Mouse (Mus musculus): ENCODE measurements around the gene Atxn2. TPM values are rescaled to one million over a fixed set of nuclear protein-coding genes. Genes with fewer than 3 reads are reported as not detected.

Gene Atxn2
- polyA plus RNA-seq, 1 experiment from 2014 or later: 30.0 TPM

DNA sequence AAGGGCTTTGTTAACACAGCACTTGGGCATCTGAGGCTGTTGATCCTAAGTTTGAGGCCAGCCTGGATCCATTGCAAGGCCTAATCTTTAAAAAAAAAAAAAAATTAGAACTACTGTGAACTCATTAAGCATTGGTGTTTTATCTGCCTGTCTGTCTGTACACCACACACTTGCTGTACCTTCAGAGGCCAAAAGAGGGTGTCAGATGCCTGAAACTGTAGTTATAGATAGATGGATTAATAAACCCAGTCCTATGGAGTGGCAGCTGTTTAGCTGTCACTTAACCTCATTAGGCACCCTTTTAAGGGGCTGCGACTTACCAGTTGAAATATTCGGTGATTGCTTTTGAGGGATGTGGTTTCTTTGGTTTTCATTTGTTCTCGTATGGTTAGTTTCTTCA, 84.7 kb downstream of the Atxn2 start:
- H3K9ac ChIP-seq (ENCODE audit: low read length): no peak overlapping the region
- 83% methylated on average over 3 of the region's 3 CpGs for whole genome bisulfite sequencing
- H3K4me2 ChIP-seq (ENCODE audit: low read depth, low read length): no peak overlapping the region
- no peak for ATAC-seq (ENCODE audit: low read depth)
- no peaks in the 10 kb centered on the region for H3K4me1 ChIP-seq (replicated peaks; ENCODE audit: control insufficient read depth, insufficient read depth, low read length)
- no peak overlapping the region for H3K4me3 ChIP-seq (ENCODE audit: low read length)
- no peak overlapping the region for H3K27ac ChIP-seq (ENCODE audit: low read length)
- H3K27me3 ChIP-seq (ENCODE audit: control insufficient read depth, insufficient read depth, low read depth, low read length): no peaks in the 10 kb centered on the region
- no peaks in the 10 kb centered on the region for H3K9me3 ChIP-seq (ENCODE audit: control insufficient read depth, low read length)
- peaks cover 36% of the 10 kb centered on the region for H3K36me3 ChIP-seq (ENCODE audit: control insufficient read depth, insufficient read depth, low read length)

DNA sequence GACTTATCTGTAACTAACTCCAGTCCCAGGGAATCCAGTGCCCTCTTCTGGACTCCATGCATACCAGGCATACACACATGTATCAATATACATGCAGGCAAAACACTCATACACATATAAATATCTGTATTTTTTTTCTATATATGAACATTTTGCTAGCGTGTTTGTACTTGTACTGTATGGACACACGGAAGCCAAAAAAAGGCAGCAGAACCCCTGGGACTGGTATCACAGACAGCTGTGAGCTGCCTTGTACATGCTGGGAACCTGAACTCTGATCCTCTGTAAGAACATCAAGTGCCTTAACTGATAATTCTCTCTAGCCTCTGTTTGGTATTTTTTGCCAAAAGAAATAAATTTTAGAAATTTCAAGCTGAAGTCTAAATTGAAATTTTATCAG, 87.3 kb downstream of the Atxn2 start:
- Histone ChIP-seq H3K4me1 (replicated peaks; ENCODE audit: control insufficient read depth, insufficient read depth, low read length) (no peaks in the 10 kb centered on the region), H3K9ac (ENCODE audit: low read length) (no peak overlapping the region), H3K9me3 (ENCODE audit: control insufficient read depth, low read length) (no peaks in the 10 kb centered on the region), H3K27me3 (ENCODE audit: control insufficient read depth, insufficient read depth, low read depth, low read length) (no peaks in the 10 kb centered on the region), H3K4me3 (ENCODE audit: low read length) (no peak overlapping the region), H3K27ac (ENCODE audit: low read length) (no peak overlapping the region), H3K36me3 (ENCODE audit: control insufficient read depth, insufficient read depth, low read length) (peaks cover 45% of the 10 kb centered on the region), H3K4me2 (ENCODE audit: low read depth, low read length) (no peak overlapping the region)
- ATAC-seq (ENCODE audit: low read depth): no peak
- WGBS: 96% methylated on average over 2 of the region's 2 CpGs

- ATAC-seq (ENCODE audit: low read depth): no peak
Observed at GRCm38 (mm10) chr5:121807186-121807585, 96.0 kb downstream of the Atxn2 start.

GRCm38 (mm10) chr5:121808202-121808601, 97.1 kb downstream of the Atxn2 start:
- no peak for ATAC-seq (ENCODE audit: low read depth)
- 82% methylated on average over 2 of the region's 2 CpGs for WGBS
- H3K36me3 ChIP-seq (ENCODE audit: control insufficient read depth, insufficient read depth, low read length): peaks cover 29% of the 10 kb centered on the region

More at GRCm38 (mm10) chr5:121807186-121807585, 96.0 kb downstream of the Atxn2 start:
- no peaks in the 10 kb centered on the region for H3K27me3 ChIP-seq (ENCODE audit: control insufficient read depth, insufficient read depth, low read depth, low read length)
- peaks cover 7% of the 10 kb centered on the region for H3K4me1 ChIP-seq (replicated peaks; ENCODE audit: control insufficient read depth, insufficient read depth, low read length)
- peaks cover 33% of the 10 kb centered on the region for H3K36me3 ChIP-seq (ENCODE audit: control insufficient read depth, insufficient read depth, low read length)
- no peak overlapping the region for H3K4me2 ChIP-seq (ENCODE audit: low read depth, low read length)
- no peaks in the 10 kb centered on the region for H3K9me3 ChIP-seq (ENCODE audit: control insufficient read depth, low read length)
- no peak overlapping the region for H3K9ac ChIP-seq (ENCODE audit: low read length)
- H3K27ac ChIP-seq (ENCODE audit: low read length): no peak overlapping the region
- H3K4me3 ChIP-seq (ENCODE audit: low read length): no peak overlapping the region
- 84% methylated on average over 3 of the region's 3 CpGs for WGBS

GRCm38 (mm10) chr5:121809667-121810224, 98.6 kb downstream of the Atxn2 start:
- H3K4me2 ChIP-seq (ENCODE audit: low read depth, low read length): no peak overlapping the region
- H3K27me3 ChIP-seq (ENCODE audit: control insufficient read depth, insufficient read depth, low read depth, low read length): no peaks in the 10 kb centered on the region
- peaks cover 32% of the 10 kb centered on the region for H3K36me3 ChIP-seq (ENCODE audit: control insufficient read depth, insufficient read depth, low read length)
- 45% methylated on average over 5 of the region's 5 CpGs for WGBS
- H3K9me3 ChIP-seq (ENCODE audit: control insufficient read depth, low read length): no peaks in the 10 kb centered on the region
- H3K27ac ChIP-seq (ENCODE audit: low read length): no peak overlapping the region
- H3K9ac ChIP-seq (ENCODE audit: low read length): no peak overlapping the region
- ATAC-seq (ENCODE audit: low read depth): peak; percentile 42; the same call in 1 of the 2 replicates
- peaks cover 7% of the 10 kb centered on the region for H3K4me1 ChIP-seq (replicated peaks; ENCODE audit: control insufficient read depth, insufficient read depth, low read length)
- no peak overlapping the region for H3K4me3 ChIP-seq (ENCODE audit: low read length)

More at GRCm38 (mm10) chr5:121808202-121808601, 97.1 kb downstream of the Atxn2 start:
- H3K9me3 ChIP-seq (ENCODE audit: control insufficient read depth, low read length): no peaks in the 10 kb centered on the region
- H3K4me1 ChIP-seq (replicated peaks; ENCODE audit: control insufficient read depth, insufficient read depth, low read length): peaks cover 7% of the 10 kb centered on the region
- H3K9ac ChIP-seq (ENCODE audit: low read length): no peak overlapping the region
- H3K4me2 ChIP-seq (ENCODE audit: low read depth, low read length): no peak overlapping the region
- H3K27me3 ChIP-seq (ENCODE audit: control insufficient read depth, insufficient read depth, low read depth, low read length): no peaks in the 10 kb centered on the region
- no peak overlapping the region for H3K27ac ChIP-seq (ENCODE audit: low read length)
- no peak overlapping the region for H3K4me3 ChIP-seq (ENCODE audit: low read length)

DNA sequence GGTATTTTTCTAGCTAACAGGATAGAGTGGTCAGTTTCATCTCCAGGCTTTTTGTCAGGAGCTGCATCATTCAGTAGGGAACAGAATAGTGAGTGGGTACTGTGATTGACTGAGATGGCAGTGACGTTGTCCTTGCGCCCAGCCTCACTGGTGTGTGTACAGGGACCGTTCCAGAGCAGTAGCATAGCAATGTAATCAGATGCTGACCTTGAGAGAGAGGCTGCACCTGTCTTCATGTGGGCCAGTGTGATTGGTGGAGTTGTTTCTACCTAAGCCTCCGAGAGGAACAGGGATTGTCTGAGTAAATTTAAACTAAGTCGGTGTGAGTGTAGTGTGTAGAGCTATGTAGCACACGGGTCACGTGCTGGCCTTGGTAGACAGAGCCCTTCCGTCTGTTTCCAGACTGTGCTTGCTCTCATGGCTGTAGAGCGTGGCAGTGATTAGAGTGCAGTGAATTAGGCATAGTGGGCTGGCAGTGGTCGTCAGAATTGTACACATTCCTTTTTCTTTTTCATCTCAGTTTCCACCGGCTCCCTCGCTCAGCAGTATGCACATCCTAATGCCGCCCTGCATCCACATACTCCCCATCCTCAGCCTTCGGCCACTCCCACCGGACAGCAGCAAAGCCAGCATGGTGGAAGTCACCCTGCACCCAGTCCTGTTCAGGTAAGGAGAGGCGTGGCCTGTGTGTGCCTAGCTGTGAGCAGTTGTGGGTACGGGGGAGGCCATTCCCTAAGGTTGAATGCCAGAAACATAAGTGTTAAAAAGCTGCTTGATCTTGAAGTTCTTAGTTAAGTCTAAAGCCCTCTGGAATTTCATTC, 99.4 kb downstream of the Atxn2 start:
- H3K36me3 ChIP-seq (ENCODE audit: control insufficient read depth, insufficient read depth, low read length): peaks cover 32% of the 10 kb centered on the region
- H3K4me1 ChIP-seq (replicated peaks; ENCODE audit: control insufficient read depth, insufficient read depth, low read length): peaks cover 7% of the 10 kb centered on the region
- ATAC-seq (ENCODE audit: low read depth): no peak
- H3K9me3 ChIP-seq (ENCODE audit: control insufficient read depth, low read length): no peaks in the 10 kb centered on the region
- H3K27me3 ChIP-seq (ENCODE audit: control insufficient read depth, insufficient read depth, low read depth, low read length): no peaks in the 10 kb centered on the region
- H3K4me2 ChIP-seq (ENCODE audit: low read depth, low read length): no peak overlapping the region
- H3K4me3 ChIP-seq (ENCODE audit: low read length): no peak overlapping the region
- no peak overlapping the region for H3K9ac ChIP-seq (ENCODE audit: low read length)
- WGBS: 86% methylated on average over 17 of the region's 17 CpGs
- no peak overlapping the region for H3K27ac ChIP-seq (ENCODE audit: low read length)

DNA sequence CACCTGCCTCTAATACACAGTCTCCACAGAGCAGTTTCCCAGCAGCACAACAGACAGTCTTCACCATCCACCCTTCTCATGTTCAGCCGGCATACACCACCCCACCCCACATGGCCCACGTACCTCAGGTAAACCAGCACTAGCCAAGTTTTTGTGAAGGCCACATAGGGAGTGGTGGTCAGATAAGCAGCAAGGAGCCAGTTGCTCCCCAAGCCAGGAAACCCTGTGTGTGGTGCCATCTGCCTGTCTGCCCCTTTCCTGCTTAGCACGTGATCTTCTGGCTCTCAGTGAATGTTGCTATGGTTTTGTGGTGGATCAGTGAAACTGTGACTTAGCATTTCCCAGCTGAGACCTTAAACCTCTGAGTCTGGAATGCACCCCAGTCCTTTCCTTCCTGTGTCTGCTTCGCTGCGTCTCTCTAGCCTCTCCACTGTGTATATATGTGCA, 100.4 kb downstream of the Atxn2 start:
- Histone ChIP-seq H3K36me3 (ENCODE audit: control insufficient read depth, insufficient read depth, low read length) (peaks cover 38% of the 10 kb centered on the region), H3K9ac (ENCODE audit: low read length) (no peak overlapping the region; the same call in 1 of the 2 replicates), H3K4me1 (replicated peaks; ENCODE audit: control insufficient read depth, insufficient read depth, low read length) (peaks cover 7% of the 10 kb centered on the region), H3K9me3 (ENCODE audit: control insufficient read depth, low read length) (no peaks in the 10 kb centered on the region), H3K4me3 (ENCODE audit: low read length) (no peak overlapping the region), H3K27ac (ENCODE audit: low read length) (peak overlapping the region; percentile 13; the same call in 1 of the 2 replicates), H3K27me3 (ENCODE audit: control insufficient read depth, insufficient read depth, low read depth, low read length) (no peaks in the 10 kb centered on the region), H3K4me2 (ENCODE audit: low read depth, low read length) (no peak overlapping the region)
- WGBS: 74% methylated on average over 5 of the region's 5 CpGs
- ATAC-seq (ENCODE audit: low read depth): no peak

DNA sequence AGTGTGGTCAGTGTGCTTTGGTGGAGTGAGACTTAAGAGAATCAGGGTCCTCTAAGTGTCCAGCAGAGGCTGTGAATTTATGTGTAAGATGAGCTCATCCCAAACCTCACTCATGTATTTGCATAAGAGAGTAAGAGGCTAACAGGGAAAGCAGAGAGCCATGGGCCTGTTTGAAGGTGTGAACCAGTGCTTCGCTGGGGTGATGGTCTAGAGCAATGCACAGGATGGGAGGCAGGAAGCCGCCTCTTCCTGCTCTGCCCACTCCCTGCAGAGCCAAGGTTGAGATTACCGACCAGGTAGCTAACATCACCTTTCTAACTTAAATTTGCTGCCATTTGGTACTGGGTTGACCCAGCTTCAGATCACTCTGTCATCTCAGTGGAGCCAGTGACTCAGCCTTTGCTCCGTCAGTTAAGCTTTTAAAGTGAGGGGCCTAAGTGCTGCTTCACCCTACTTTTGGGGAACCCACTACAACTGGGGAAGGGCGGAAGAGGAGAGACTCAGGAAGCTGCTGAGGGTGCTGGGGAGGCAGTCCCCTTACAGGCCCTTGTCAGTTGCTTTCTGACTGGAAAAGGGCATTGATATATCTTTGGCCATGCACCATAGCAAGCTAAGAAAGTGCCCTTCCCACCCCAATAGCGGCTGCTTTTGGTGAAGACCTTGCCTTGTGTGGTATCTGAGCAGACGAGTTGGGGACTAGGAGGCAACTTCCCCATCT, 101.5 kb downstream of the Atxn2 start:
- H3K36me3 ChIP-seq (ENCODE audit: control insufficient read depth, insufficient read depth, low read length): peaks cover 50% of the 10 kb centered on the region
- no peak overlapping the region for H3K27ac ChIP-seq (ENCODE audit: low read length)
- H3K4me1 ChIP-seq (replicated peaks; ENCODE audit: control insufficient read depth, insufficient read depth, low read length): peaks cover 7% of the 10 kb centered on the region
- ATAC-seq (ENCODE audit: low read depth): no peak
- no peak overlapping the region for H3K4me2 ChIP-seq (ENCODE audit: low read depth, low read length)
- 76% methylated on average over 7 of the region's 7 CpGs for WGBS
- no peak overlapping the region for H3K9ac ChIP-seq (ENCODE audit: low read length)
- no peaks in the 10 kb centered on the region for H3K9me3 ChIP-seq (ENCODE audit: control insufficient read depth, low read length)
- H3K4me3 ChIP-seq (ENCODE audit: low read length): no peak overlapping the region
- no peaks in the 10 kb centered on the region for H3K27me3 ChIP-seq (ENCODE audit: control insufficient read depth, insufficient read depth, low read depth, low read length)

- ATAC-seq (ENCODE audit: low read depth): no peak
- H3K27me3 ChIP-seq (ENCODE audit: control insufficient read depth, insufficient read depth, low read depth, low read length): no peaks in the 10 kb centered on the region
- no peak overlapping the region for H3K27ac ChIP-seq (ENCODE audit: low read length)
- H3K4me2 ChIP-seq (ENCODE audit: low read depth, low read length): no peak overlapping the region
- 89% methylated on average over 10 of the region's 10 CpGs for WGBS
- H3K9ac ChIP-seq (ENCODE audit: low read length): no peak overlapping the region
- no peaks in the 10 kb centered on the region for H3K9me3 ChIP-seq (ENCODE audit: control insufficient read depth, low read length)
- peaks cover 7% of the 10 kb centered on the region for H3K4me1 ChIP-seq (replicated peaks; ENCODE audit: control insufficient read depth, insufficient read depth, low read length)
- no peak overlapping the region for H3K4me3 ChIP-seq (ENCODE audit: low read length)
- H3K36me3 ChIP-seq (ENCODE audit: control insufficient read depth, insufficient read depth, low read length): peaks cover 60% of the 10 kb centered on the region
Observed at GRCm38 (mm10) chr5:121813744-121814143, 102.6 kb downstream of the Atxn2 start.

Data from lung, embryonic 16.5 days (tissue).